Mouse (Mus musculus) urinary bladder, postnatal 36 days (tissue): ENCODE results near the gene Neu1.
"Not testable (repeated sequence)": the region's sequence is repeated elsewhere in the genome, so short reads cannot be mapped to it uniquely, and the experiment has no call there.

Experiments
- DNase-seq, 2 experiments: peaks; one replicate each; pipeline ENCODE4 v3.0.0; 2022; ENCODE audit warnings: low spot score in 2 of 2, mixed read lengths in 1 of 2

The Neu1 gene

DNA sequence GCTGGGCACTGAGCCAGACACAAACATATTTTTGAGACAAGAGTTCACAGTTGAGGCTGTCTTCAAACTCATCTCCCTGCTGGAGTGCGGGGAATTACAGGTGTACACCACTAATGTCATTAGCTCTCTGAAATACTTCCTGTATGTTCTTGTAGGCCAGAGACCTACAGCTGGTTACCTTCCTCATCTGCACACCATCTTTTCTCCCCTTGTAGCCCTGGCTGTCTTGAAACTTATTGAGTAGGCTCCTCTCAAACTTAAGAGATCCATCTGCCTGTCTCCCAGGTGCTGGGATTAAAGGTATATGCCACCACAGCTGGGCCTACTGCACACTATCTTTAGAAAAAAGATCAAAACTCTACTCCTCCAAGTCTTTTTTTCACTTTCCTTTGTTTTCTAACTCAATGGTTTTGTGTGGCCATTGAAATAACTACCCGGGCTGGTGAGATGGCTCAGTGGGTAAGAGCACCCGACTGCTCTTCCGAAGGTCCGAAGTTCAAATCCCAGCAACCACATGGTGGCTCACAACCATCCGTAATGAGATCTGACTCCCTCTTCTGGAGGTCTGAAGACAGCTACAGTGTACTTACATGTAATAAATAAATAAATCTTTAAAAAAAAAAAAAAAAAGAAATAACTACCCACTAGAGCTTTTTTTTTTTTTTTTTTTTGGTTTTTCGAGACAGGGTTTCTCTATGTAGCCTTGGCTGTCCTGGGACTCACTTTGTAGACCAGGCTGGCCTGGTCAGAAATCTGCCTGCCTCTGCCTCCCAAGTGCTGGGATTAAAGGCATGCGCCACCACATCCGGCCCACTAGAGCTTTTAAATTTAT, 17.9 kb downstream of the Neu1 start:
- DNase-seq, result not testable (repeated sequence)

- DNase-seq, result no peak
These were observed 18.5 kb downstream of the Neu1 start for GRCm38 (mm10) chr17:34949553-34949969.

- no peak for DNase-seq
These were observed 19.7 kb downstream of the Neu1 start for GRCm38 (mm10) chr17:34950514-34951455.

DNA sequence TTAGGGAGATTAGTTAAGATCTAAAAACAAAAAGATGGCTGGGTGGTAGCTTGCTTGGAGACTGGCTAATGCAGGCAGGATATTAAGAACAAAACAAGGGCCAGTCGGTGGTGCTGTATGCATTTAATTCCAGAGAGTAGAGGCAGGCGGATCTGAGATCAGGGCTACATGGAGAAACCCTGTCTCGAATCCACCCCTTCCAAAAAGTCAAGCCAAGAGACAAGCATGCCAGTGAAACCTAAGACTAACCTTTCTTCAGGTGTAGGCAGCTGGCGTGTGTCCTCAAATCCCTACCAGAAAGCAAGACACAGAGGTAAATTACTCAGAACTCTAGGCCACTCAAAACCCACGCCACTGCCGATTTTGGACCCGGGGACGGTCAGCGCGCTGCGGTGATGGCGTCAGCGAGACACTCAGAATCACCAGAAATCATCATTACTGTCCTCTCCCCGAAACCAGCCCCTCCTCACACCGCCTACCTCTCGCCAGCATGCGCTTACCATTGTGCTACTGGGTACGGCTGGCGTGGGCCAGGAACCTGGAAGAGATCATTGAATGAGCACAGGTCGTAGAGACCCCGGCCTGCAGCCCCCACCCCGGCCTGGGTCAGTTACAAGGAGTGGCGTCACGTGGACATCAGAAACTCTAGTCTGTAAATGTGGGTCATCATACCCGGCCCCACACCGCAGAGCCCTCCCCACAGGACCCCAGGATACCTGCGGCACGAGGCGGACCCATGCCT, 20.8 kb downstream of the Neu1 start:
- no peak for DNase-seq

DNA sequence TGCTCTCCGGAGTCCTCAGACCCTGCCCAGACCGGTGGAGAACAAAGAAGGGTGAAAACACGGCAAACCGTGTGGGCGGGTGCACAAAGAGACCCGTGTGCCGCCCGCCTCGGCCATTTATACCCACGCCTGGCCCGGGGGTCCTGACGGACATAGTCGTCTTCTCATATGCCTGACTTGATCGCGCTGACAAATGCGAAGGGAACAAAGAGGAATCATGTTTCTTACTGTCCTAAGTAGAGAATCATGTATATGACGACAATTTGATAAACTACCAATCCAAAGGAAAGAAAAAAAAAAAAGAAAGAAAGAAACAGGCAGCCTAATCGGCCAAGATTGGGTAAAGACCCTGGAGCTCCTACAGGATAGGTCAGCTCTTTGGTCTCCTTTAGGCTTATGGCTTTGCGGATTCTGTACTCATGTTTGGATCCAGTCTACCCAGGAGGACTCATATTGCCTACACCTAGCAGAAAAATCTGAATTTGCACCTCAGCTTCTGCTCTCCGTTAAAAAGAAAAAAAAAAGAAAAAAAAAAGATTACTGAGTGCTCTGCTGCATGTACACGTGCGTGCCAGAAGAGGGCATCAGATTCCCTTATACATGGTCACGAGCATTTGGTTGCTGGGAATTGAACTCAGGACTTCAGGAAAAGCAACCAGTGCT, 21.5 kb downstream of the Neu1 start:
- DNase-seq, result peak; percentile 78 to 80

DNA sequence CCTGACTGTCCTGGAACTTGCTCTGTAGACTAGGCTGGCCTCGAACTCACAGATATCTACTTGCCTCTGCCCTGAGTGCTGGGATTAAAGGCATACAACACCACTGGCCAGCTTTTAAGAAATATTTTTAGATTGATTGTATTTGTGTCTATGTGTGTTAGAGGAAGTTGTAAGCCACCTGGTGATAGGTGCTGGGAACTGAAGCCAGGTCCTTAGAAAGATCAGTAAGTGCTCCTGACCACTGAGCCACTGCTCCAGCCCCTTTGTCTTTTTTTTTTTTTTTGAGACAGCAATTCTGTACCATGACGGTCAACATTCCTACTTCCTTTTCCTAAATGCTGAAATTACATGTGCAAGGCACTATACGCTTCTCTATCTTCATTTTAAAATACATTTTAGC, 22.2 kb downstream of the Neu1 start:
- no peak for DNase-seq

- no peak for DNase-seq
These were observed 22.9 kb downstream of the Neu1 start for GRCm38 (mm10) chr17:34953904-34954303.

DNA sequence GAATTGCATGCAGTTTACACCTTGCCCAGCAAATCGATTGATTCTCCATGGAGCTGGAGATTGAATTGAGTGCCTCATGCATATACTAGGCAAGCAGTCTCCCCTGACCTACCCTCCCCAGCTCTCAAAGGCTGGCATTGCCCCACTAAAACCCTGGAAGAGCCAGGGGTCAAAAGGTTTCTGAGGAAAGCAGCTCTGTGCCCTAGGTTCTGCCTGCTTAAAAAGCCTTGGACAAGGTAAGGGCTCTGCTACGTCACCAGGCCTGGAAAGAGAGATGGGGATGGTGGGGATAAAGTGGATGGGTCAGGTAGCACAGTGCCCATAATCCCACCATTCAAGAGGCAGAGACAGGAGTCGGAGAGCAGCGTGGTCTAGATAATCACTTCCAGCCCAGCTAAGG, 23.8 kb downstream of the Neu1 start:
- DNase-seq, result no peak

- DNase-seq, result no peak
These were observed 24.8 kb downstream of the Neu1 start for GRCm38 (mm10) chr17:34955884-34956283.

DNA sequence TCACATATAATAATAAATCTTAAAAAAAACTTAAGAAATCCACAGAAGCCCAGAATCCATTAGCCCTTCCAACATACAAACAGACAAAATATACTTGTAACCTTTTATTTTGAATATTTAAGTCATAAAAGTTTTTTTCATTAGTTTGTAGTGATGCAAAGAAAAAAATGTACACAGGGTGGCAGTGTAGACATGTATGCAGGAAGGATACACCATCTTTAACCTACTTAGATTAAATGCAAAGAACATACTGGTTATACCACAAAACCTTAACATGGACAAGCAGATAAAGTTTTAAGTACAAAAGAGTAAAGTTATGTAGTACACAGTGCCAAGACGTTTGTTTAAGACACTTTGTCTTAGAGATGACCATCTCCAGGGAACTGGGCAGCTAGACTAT, 25.3 kb downstream of the Neu1 start:
- no peak for DNase-seq

DNA sequence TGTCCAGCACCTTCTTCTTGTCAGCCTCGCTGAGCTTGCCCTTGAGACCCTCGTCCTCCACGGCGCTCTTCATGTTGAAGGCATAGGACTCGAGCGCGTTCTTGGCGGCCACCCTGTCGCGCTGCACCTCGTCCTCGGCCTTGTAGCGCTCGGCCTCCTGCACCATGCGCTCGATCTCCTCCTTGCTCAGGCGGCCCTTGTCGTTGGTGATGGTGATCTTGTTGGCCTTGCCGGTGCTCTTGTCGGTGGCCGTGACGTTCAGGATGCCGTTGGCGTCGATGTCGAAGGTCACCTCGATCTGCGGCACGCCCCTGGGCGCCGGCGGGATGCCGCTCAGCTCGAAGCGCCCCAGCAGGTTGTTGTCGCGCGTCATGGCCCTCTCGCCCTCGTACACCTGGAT, 26.2 kb downstream of the Neu1 start:
- not testable (repeated sequence) for DNase-seq

DNA sequence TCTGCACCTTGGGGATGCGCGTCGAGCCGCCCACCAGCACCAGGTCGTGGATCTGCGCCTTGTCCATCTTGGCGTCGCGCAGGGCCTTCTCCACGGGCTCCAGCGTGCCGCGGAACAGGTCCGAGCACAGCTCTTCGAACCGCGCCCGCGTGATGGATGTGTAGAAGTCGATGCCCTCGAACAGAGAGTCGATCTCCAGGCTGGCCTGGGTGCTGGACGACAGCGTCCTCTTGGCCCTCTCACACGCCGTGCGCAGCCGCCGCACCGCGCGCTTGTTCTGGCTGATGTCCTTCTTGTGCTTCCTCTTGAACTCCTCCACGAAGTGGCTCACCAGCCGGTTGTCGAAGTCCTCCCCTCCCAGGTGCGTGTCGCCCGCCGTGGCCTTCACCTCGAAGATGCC, 26.9 kb downstream of the Neu1 start:
- not testable (repeated sequence) for DNase-seq

DNA sequence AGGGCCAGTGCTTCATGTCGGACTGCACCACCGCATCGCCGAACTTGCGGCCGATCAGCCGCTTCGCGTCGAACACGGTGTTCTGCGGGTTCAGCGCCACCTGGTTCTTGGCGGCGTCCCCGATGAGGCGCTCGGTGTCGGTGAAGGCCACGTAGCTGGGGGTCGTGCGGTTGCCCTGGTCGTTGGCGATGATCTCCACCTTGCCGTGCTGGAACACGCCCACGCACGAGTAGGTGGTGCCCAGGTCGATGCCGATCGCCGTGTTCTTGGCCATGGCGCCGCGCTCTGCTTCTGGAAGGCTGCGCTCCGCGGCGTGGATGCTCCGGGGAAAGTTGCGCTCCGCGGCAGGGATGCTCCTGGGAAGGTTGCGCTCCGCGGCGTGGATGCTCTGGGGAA, 27.7 kb downstream of the Neu1 start:
- DNase-seq, result not testable (repeated sequence)

GRCm38 (mm10) chr17:34959130-34959778, 28.2 kb downstream of the Neu1 start, which contains the start of gene Hspa1b:
Hspa1b (minus strand) TSS chr17:34959238.
- DNase-seq, result peak; percentile 88 to 89

GRCm38 (mm10) chr17:34959881-34960515, 28.9 kb downstream of the Neu1 start:
- DNase-seq, result no peak

GRCm38 (mm10) chr17:34960702-34961493, 29.8 kb downstream of the Neu1 start:
- DNase-seq, result no peak

GRCm38 (mm10) chr17:34962125-34962524, 31.1 kb downstream of the Neu1 start:
- no peak for DNase-seq

- DNase-seq, result no peak
These were observed 31.8 kb downstream of the Neu1 start for GRCm38 (mm10) chr17:34962841-34963240.

- peak in 1 of 2 experiments; percentile 52 for DNase-seq
These were observed 33.6 kb downstream of the Neu1 start for GRCm38 (mm10) chr17:34964640-34965049.
